Mouse (Mus musculus) MEL (cell line): Measurements from ENCODE around the gene Ddx28. TPM values are rescaled to one million over a fixed set of nuclear protein-coding genes. Genes with fewer than 3 reads are reported as not detected.
"Not testable (repeated sequence)": the region's sequence is repeated elsewhere in the genome, so short reads cannot be mapped to it uniquely, and the experiment has no call there.

Experiments
- DNase-seq: peaks from one replicate; pipeline ENCODE4 v3.0.0; 2011; ENCODE audit warnings: low read depth, low spot score
- H3K27ac ChIP-seq: 2 replicates; pipeline ENCODE4 v1.5.1; 2012; ENCODE audit warnings: low read depth, mild to moderate bottlenecking, control low read depth, low read length, moderate library complexity; ENCODE audit not compliant: control insufficient read depth
- H3K27me3 ChIP-seq, 2 experiments: fragments of 150-350 bp in 1 of 2; sonication (generic) in 1 of 2; 2 replicates each; pipeline ENCODE4 v1.6.1; 2012; ENCODE audit warnings: low read length in 2 of 2, mild to moderate bottlenecking in 2 of 2, improper control_type of control experiment in 1 of 2, moderate library complexity in 1 of 2; ENCODE audit not compliant: insufficient read depth in 2 of 2, control insufficient read depth in 1 of 2
- H3K36me3 ChIP-seq, 2 experiments: 2 replicates each; pipeline ENCODE4 v1.6.1; 2012 to 2014; ENCODE audit warnings: low read length in 2 of 2, improper control_type of control experiment in 1 of 2, inconsistent platforms in 1 of 2, mild to moderate bottlenecking in 1 of 2; ENCODE audit not compliant: insufficient read depth in 2 of 2, control insufficient read depth in 1 of 2
- H3K4me1 ChIP-seq, 2 experiments: fragments of 150-350 bp in 1 of 2; sonication (generic) in 1 of 2; 2 replicates each; pipeline ENCODE4 v1.6.1; 2012; ENCODE audit warnings: low read length in 2 of 2, improper control_type of control experiment in 1 of 2, mild to moderate bottlenecking in 1 of 2; ENCODE audit not compliant: insufficient read depth in 2 of 2, control insufficient read depth in 1 of 2
- H3K4me3 ChIP-seq, 2 experiments: fragments of 150-350 bp in 1 of 2; sonication (generic) in 1 of 2; 2 replicates each; pipeline ENCODE4 v1.5.1; 2012; ENCODE audit warnings: low read depth in 2 of 2, low read length in 2 of 2, mild to moderate bottlenecking in 2 of 2, moderate library complexity in 2 of 2, control low read depth in 1 of 2, improper control_type of control experiment in 1 of 2; ENCODE audit not compliant: control insufficient read depth in 1 of 2, insufficient read depth in 1 of 2
- H3K79me2 ChIP-seq: 2 replicates; pipeline ENCODE4 v1.6.1; 2012; ENCODE audit warnings: mild to moderate bottlenecking, low read length, moderate library complexity; ENCODE audit not compliant: control insufficient read depth, poor library complexity, insufficient read depth
- H3K9ac ChIP-seq: 2 replicates; pipeline ENCODE4 v1.6.1; 2012; ENCODE audit warnings: low read depth, mild to moderate bottlenecking, control low read depth, low read length, moderate library complexity; ENCODE audit not compliant: control insufficient read depth, poor library complexity, severe bottlenecking
- H3K9me3 ChIP-seq: fragments of 150-350 bp; sonication (generic); replicated peaks from 2 replicates; pipeline ENCODE4 v1.6.1; 2012; ENCODE audit warnings: mild to moderate bottlenecking, low read length, improper control_type of control experiment, moderate library complexity; ENCODE audit not compliant: insufficient read depth
- EP300 ChIP-seq, 2 experiments: IDR thresholded peaks; 2 replicates each; pipeline ENCODE4 v1.6.1; 2011; ENCODE audit warnings: improper control_type of control experiment in 2 of 2, low read length in 2 of 2, low read depth in 1 of 2, mild to moderate bottlenecking in 1 of 2
- ETS1 ChIP-seq: IDR thresholded peaks from 2 replicates; pipeline ENCODE4 v1.6.1; 2012; ENCODE audit warnings: low read depth, mild to moderate bottlenecking, inconsistent platforms, low read length, improper control_type of control experiment, moderate library complexity
- GATA1 ChIP-seq: IDR thresholded peaks from 2 replicates; pipeline ENCODE4 v1.6.1; 2011; ENCODE audit warnings: low read depth, low read length, improper control_type of control experiment
- HCFC1 ChIP-seq: IDR thresholded peaks from 2 replicates; pipeline ENCODE4 v1.6.1; 2012; ENCODE audit warnings: low read depth, mild to moderate bottlenecking, inconsistent platforms, low read length, improper control_type of control experiment, moderate library complexity
- MAZ ChIP-seq: IDR thresholded peaks from 2 replicates; pipeline ENCODE4 v1.6.1; 2012; ENCODE audit warnings: low read depth, mild to moderate bottlenecking, inconsistent platforms, low read length, improper control_type of control experiment
- MXI1 ChIP-seq: IDR thresholded peaks from 2 replicates; pipeline ENCODE4 v1.6.1; 2011; ENCODE audit warnings: mild to moderate bottlenecking, low read depth, low read length, improper control_type of control experiment
- RCOR1 ChIP-seq: IDR thresholded peaks from 2 replicates; pipeline ENCODE4 v1.6.1; 2012; ENCODE audit warnings: low read depth, mild to moderate bottlenecking, inconsistent platforms, low read length, improper control_type of control experiment
- SIN3A ChIP-seq: IDR thresholded peaks from 2 replicates; pipeline ENCODE4 v1.6.1; 2012; ENCODE audit warnings: low read length, improper control_type of control experiment, inconsistent platforms
- TAL1 ChIP-seq: IDR thresholded peaks from 2 replicates; pipeline ENCODE4 v1.6.1; 2012; ENCODE audit warnings: mild to moderate bottlenecking, inconsistent platforms, low read length, moderate library complexity, mixed read lengths
- TBP ChIP-seq: IDR thresholded peaks from 2 replicates; pipeline ENCODE4 v1.8.0; 2011; ENCODE audit warnings: low read depth, low read length, improper control_type of control experiment
- TCF12 ChIP-seq: IDR thresholded peaks from 2 replicates; pipeline ENCODE4 v1.6.1; 2014; ENCODE audit warnings: low read depth, mild to moderate bottlenecking, inconsistent platforms, low read length, improper control_type of control experiment, moderate library complexity
- UBTF ChIP-seq: IDR thresholded peaks from 2 replicates; pipeline ENCODE4 v1.6.1; 2012; ENCODE audit warnings: low read depth, mild to moderate bottlenecking, inconsistent platforms, low read length, improper control_type of control experiment, moderate library complexity, borderline replicate concordance; ENCODE audit not compliant: insufficient read depth
- ZNF384 ChIP-seq: IDR thresholded peaks from 2 replicates; pipeline ENCODE4 v1.6.1; 2012; ENCODE audit warnings: low read depth, mild to moderate bottlenecking, inconsistent platforms, low read length, improper control_type of control experiment
- polyA plus RNA-seq, 2 experiments: library from polyadenylated mRNA; stranded (reverse) in 1 of 2; unstranded in 1 of 2; fragments of >175 nt in 1 of 2; fragments of >200 nt in 1 of 2; gene quantifications; 2 replicates each; pipeline versions ENCODE4 v1.2.1 to v1.2.4; 2012; ENCODE audit warnings: low replicate concordance in 2 of 2, low read depth in 1 of 2; ENCODE audit not compliant: insufficient read length in 2 of 2, insufficient read depth in 1 of 2, missing spikeins in 1 of 2
- total RNA-seq: library from RNA; depleted of rRNA; stranded (reverse); fragments of 300-350 nt; gene quantifications from 2 replicates; pipeline ENCODE4 v1.2.3, GENCODE M21; 2012

Ddx28 gene
- total and polyA plus RNA-seq, 3 experiments = 21.8 to 29.9 TPM; not detected in 1

- Histone ChIP-seq H3K79me2 (no peaks in the 10 kb centered on the region), H3K27ac (peak overlapping the region; percentile 38), H3K4me3 (no peak overlapping the region), H3K36me3 (peaks cover 0 to 29% of the 10 kb centered on the region in 2 experiments; a peak in 3 of 4 replicates), H3K9me3 (no peaks in the 10 kb centered on the region), H3K4me1 (peaks cover 15 to 19% of the 10 kb centered on the region in 2 experiments), H3K9ac (no peak overlapping the region), H3K27me3 (no peaks in the 10 kb centered on the region)
- DNase-seq = peak; percentile 55
- TF ChIP-seq HCFC1 (no peak), SIN3A (peak; percentile 9; the same call in 1 of the 2 replicates), MAZ (no peak), ETS1 (peak; percentile 64; the same call in 1 of the 2 replicates), GATA1 (peak; percentile 76), RCOR1 (peak; percentile 16; the same call in 1 of the 2 replicates), UBTF (no peak), TAL1 (no peak), EP300 (IDR thresholded peaks at IDR 0.05; ENCODE audit: low read depth in 1 of 2, low read length in 2 of 2) (peak; percentile 18 to 56; a peak in 1 of 4 replicates), MXI1 (no peak)
These were observed 4.6 kb upstream of the Ddx28 start for GRCm38 (mm10) chr8:106016284-106016683.

- peak overlapping the region; percentile 66 to 92 for H3K4me3 ChIP-seq
- H3K9ac ChIP-seq = peak overlapping the region; percentile 88
- TF ChIP-seq GATA1 (peak; percentile 63), TCF12 (peak; percentile 42; the same call in 1 of the 2 replicates), TAL1 (peak; percentile 33), TBP (peak; percentile 92), EP300 (IDR thresholded peaks at IDR 0.05; ENCODE audit: low read depth in 1 of 2, low read length in 2 of 2) (peak in 1 of 2 experiments; percentile 58; a peak in 1 of 4 replicates), ZNF384 (peak; percentile 29; the same call in 1 of the 2 replicates), SIN3A (peak; percentile 41)
- peak; percentile 63 for DNase-seq
- not testable (repeated sequence) for H3K9me3 ChIP-seq, H3K27me3 ChIP-seq
- peaks cover 16% of the 10 kb centered on the region for H3K79me2 ChIP-seq
- peaks cover 0 to 24% of the 10 kb centered on the region in 2 experiments; a peak in 3 of 4 replicates for H3K36me3 ChIP-seq
- H3K27ac ChIP-seq = peak overlapping the region; percentile 82
- peaks cover 7 to 21% of the 10 kb centered on the region in 2 experiments for H3K4me1 ChIP-seq
These were observed 521 bp upstream of the Ddx28 start for GRCm38 (mm10) chr8:106012203-106012602.
